10 mouse cellular contexts compared by ENCODE assay signal in genomic region chr6:127337398-127337871, GRCm38 (mm10).
DNase-seq lines count a peak whose midpoint lies in the region; ATAC-seq lines count a peak whose summit lies in the region.
"Had no signal": no experiment of that assay in that cellular context is flagged by ENCODE, and none has a peak within 500 bp of the region (broad histone marks: within the 10 kb centered on the region; RNA-seq: fewer than 3 reads in every experiment).

No protein-coding gene starts in this region.

- no peak for DNase-seq in heart, postnatal 25 days (ENCODE audit: low spot score)
- DNase-seq in 3134 (ENCODE audit: extremely low read depth, insufficient read length, low spot score) (peak; percentile 63), MN1 (ENCODE audit: low spot score) (no peak)
- DNase-seq in fibroblast of lung, adult 2 months (ENCODE audit: low read depth), result peak; percentile 92
- DNase-seq in urinary bladder, adult 18-20 months (ENCODE audit: low spot score in 2 of 2), result no peak
- no peak for DNase-seq in spleen, postnatal 14 days (ENCODE audit: low spot score in 2 of 2)
- DNase-seq: kidney, adult 11 months had no signal

- no peaks in the 10 kb centered on the region for H3K9me3 ChIP-seq in heart, embryonic 13.5 days
- H3K9me3 ChIP-seq in limb, embryonic 13.5 days, result no peaks in the 10 kb centered on the region

- H3K4me3 ChIP-seq in heart, embryonic 13.5 days, result no peak overlapping the region
- no peak overlapping the region for H3K4me3 ChIP-seq in limb, embryonic 13.5 days
- H3K4me3 ChIP-seq: myocyte had no signal

- intact Hi-C loops in heart, postnatal 25 days (cut with DNase I), result no loop called here

- WGBS in heart, embryonic 13.5 days, result 35% methylated on average over 15 of the region's 15 CpGs
- 14% methylated on average over 15 of the region's 15 CpGs for WGBS in limb, embryonic 13.5 days

- H3K9ac ChIP-seq in heart, embryonic 13.5 days, result peak overlapping the region; percentile 58
- H3K9ac ChIP-seq in limb, embryonic 13.5 days, result no peak overlapping the region

- no peaks in the 10 kb centered on the region for H3K27me3 ChIP-seq in heart, embryonic 13.5 days (replicated peaks)
- H3K27me3 ChIP-seq in limb, embryonic 13.5 days, result no peaks in the 10 kb centered on the region

- H3K36me3 ChIP-seq in heart, embryonic 13.5 days, result no peaks in the 10 kb centered on the region
- H3K36me3 ChIP-seq in limb, embryonic 13.5 days, result no peaks in the 10 kb centered on the region

- no peak overlapping the region for H3K4me2 ChIP-seq in heart, embryonic 13.5 days
- peak overlapping the region; percentile 37 for H3K4me2 ChIP-seq in limb, embryonic 13.5 days (replicated peaks)

- peak overlapping the region; percentile 69 for H3K27ac ChIP-seq in heart, embryonic 13.5 days (replicated peaks)
- H3K27ac ChIP-seq in limb, embryonic 13.5 days, result peak overlapping the region; percentile 67

- ATAC-seq in heart, embryonic 13.5 days (ENCODE audit: extremely low read depth, insufficient number of reproducible peaks, low FRiP score, low TSS enrichment), result no peak
- ATAC-seq in limb, embryonic 13.5 days (ENCODE audit: low FRiP score, low read depth), result no peak

- H3K4me1 ChIP-seq in heart, embryonic 13.5 days, result peaks cover 72% of the 10 kb centered on the region
- peaks cover 39% of the 10 kb centered on the region for H3K4me1 ChIP-seq in limb, embryonic 13.5 days

Comparison
In these comparisons a context has a peak if more than half of its experiments do, and no peak if none do; other contexts are left out.
1. DNase-seq: peak in 3134 (single experiment) and fibroblast of lung, adult 2 months (single experiment); none in heart, postnatal 25 days (single experiment), MN1 (single experiment), urinary bladder, adult 18-20 months (0 of 2) and spleen, postnatal 14 days (0 of 2).